Mouse (Mus musculus) limb, embryonic 13.5 days (tissue): Measurements from ENCODE around the gene Chadl. TPM values are rescaled to one million over a fixed set of nuclear protein-coding genes. Genes with fewer than 3 reads are reported as not detected.

Experiments
- ATAC-seq: fragments of 200-750 bp; cut with Nextera tagmentation; 2 replicates; pipeline ENCODE4 v1.8.0; 2017; ENCODE audit warnings: low read depth, moderate number of reproducible peaks, moderate TSS enrichment; ENCODE audit not compliant: low FRiP score
- H3K27ac ChIP-seq: fragments of 300-500 bp; sonication (generic); 2 replicates; pipeline ENCODE4 v1.5.1; 2015; ENCODE audit warnings: inconsistent platforms, mild to moderate bottlenecking, moderate library complexity
- H3K27me3 ChIP-seq: fragments of 300-500 bp; sonication (generic); 2 replicates; pipeline ENCODE4 v1.6.1; 2015; ENCODE audit warnings: mild to moderate bottlenecking, inconsistent platforms
- H3K36me3 ChIP-seq: fragments of 300-500 bp; sonication (generic); 2 replicates; pipeline ENCODE4 v1.6.1; 2015; ENCODE audit warnings: inconsistent platforms, mild to moderate bottlenecking, moderate library complexity
- H3K4me1 ChIP-seq: fragments of 300-500 bp; sonication (generic); 2 replicates; pipeline ENCODE4 v1.6.1; 2015; ENCODE audit warnings: inconsistent platforms
- H3K4me2 ChIP-seq: fragments of 300-500 bp; sonication (generic); replicated peaks from 2 replicates; pipeline ENCODE4 v1.6.1; 2015; ENCODE audit warnings: inconsistent platforms, mild to moderate bottlenecking, moderate library complexity
- H3K4me3 ChIP-seq: fragments of 300-500 bp; sonication (generic); 2 replicates; pipeline ENCODE4 v1.5.1; 2015; ENCODE audit warnings: moderate library complexity, mild to moderate bottlenecking, inconsistent platforms
- H3K9ac ChIP-seq: fragments of 300-500 bp; sonication (generic); 2 replicates; pipeline ENCODE4 v1.6.1; 2015; ENCODE audit warnings: mild to moderate bottlenecking, inconsistent platforms
- H3K9me3 ChIP-seq: fragments of 300-500 bp; sonication (generic); 2 replicates; pipeline ENCODE4 v1.6.1; 2016; ENCODE audit warnings: inconsistent platforms
- WGBS: fragments of 180-500 bp; shearing (Covaris S2); methylation state at CpG from one replicate; pipeline ENCODE4 v1.1.7; 2015; 5-methylcytosine and 5-hydroxymethylcytosine counted together
- polyA plus RNA-seq: library from polyadenylated mRNA; unstranded; fragments of >200 nt; fragmentation: Nextera tagmentation; extraction: Ambion mirVana; gene quantifications from 2 replicates; pipeline ENCODE4 v1.2.1, GENCODE M21; 2015

The Chadl gene
- polyA plus RNA-seq, 1 experiment from 2014 or later = 15.5 TPM

DNA sequence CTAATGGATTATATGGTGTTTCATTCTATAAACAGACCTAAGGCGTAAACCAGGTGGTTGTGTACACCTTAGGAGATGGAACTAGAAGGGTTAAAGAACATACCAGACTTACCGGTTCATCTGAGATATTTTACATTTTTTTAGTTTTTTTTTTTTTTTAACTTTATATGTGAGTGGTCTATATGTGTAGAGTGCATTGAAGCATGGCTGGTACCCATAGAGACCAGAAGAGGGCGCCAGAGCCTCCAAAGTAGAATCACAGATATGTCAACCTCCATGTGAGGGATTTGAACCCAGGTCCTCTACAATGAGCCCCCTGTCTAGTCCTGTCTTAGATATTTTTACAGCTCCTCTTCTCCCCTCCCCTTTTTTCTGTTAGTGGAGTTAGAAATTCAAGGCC is 760 bp upstream of the Chadl start:
- H3K27me3 ChIP-seq = peaks cover 29% of the 10 kb centered on the region
- peaks cover under 1% of the 10 kb centered on the region; the same call in 1 of the 2 replicates for H3K36me3 ChIP-seq
- 0 out of 2 replicates have a peak overlapping the region, but pooled peaks have one; percentile 34 for H3K4me3 ChIP-seq
- H3K9ac ChIP-seq = peak overlapping the region; percentile 53; the same call in 1 of the 2 replicates
- peak overlapping the region; percentile 50; the same call in 1 of the 2 replicates for H3K4me2 ChIP-seq
- H3K9me3 ChIP-seq = no peaks in the 10 kb centered on the region
- H3K27ac ChIP-seq = peak overlapping the region; percentile 84; the same call in 1 of the 2 replicates
- WGBS = 42% methylated on average over 3 of the region's 3 CpGs
- ATAC-seq = no peak
- peaks cover 16% of the 10 kb centered on the region for H3K4me1 ChIP-seq

DNA sequence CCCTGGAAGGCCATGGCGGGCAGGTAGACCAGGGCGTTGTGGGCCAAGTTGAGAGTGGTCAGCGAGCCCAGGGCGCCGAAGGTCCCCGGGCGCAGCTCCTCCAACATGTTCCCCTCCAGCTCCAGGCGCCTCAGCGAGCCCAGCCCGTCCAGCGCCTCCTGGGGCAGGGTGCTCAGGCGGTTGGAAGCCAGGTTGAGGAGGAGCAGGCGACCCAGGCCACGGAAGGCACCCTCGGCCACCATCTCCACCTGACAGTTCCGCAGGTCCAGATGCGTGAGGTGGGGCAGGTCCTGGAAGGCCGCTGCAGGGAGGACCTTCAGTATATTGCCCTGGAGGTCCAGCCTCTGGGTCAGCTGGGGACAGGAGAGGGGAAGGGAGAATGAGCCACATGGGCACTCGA is 2.2 kb downstream of the Chadl start:
- no peaks in the 10 kb centered on the region for H3K9me3 ChIP-seq
- H3K27me3 ChIP-seq = peaks cover 43% of the 10 kb centered on the region
- ATAC-seq = no peak
- H3K4me2 ChIP-seq = peak overlapping the region; percentile 94
- H3K27ac ChIP-seq = no peak overlapping the region
- H3K4me3 ChIP-seq = peak overlapping the region; percentile 69
- H3K4me1 ChIP-seq = peaks cover 19% of the 10 kb centered on the region
- WGBS = 26% methylated on average over 17 of the region's 19 CpGs
- no peaks in the 10 kb centered on the region; the same call in 1 of the 2 replicates for H3K36me3 ChIP-seq
- H3K9ac ChIP-seq = peak overlapping the region; percentile 87

DNA sequence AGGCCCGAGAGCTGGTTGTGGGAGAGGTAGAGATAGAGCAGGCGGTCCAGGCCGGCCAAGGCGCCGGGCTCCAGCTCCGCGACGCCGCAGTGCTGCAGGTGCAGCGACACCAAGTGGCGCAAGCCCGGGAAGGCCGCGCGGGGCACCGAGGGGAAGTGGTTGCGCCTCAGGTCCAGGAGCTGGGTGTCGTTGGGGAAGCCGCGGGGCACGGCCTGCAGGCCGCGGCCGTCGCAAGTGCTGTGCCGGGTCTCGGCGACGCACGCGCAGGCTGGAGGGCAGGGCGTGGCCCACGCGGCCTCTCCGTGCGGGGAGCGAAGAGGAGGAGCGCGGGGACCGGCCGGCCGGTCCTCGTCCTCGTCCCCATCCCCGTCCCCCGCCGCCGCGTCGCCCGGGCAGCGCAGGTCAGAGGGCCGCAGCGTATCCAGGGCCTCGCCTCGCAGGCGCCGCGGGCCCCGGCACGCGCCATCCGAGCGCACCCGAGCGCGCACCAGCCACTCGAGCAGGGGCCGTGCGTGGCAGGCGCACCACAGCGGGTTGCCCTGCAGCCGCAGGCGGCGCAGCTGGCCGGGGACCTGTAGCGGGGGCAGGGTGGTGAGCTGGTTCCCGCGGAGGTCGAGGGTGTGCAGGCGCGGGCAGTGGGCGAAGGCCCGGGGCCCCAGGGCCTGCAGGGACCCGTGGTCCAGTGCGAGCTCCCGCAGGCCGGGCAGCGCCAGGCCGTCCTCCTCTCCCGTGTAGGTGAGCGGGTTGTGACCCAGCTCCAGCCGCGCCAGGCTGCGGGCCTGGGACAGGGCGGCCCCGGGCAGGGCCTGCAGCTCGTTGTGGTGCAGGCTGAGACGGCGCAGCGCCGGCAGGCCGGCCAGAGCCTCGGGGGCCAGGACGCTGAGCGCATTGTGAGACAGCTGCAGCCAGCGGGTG is 2.9 kb downstream of the Chadl start:
- WGBS = under 1% methylated on average over 88 of the region's 107 CpGs
- peak; percentile 82 for ATAC-seq
- Histone ChIP-seq H3K4me1 (peaks cover 19% of the 10 kb centered on the region), H3K36me3 (no peaks in the 10 kb centered on the region; the same call in 1 of the 2 replicates), H3K9me3 (no peaks in the 10 kb centered on the region), H3K27me3 (peaks cover 43% of the 10 kb centered on the region), H3K9ac (peak overlapping the region; percentile 87), H3K4me2 (peak overlapping the region; percentile 94), H3K27ac (peak overlapping the region; percentile 11; the same call in 1 of the 2 replicates), H3K4me3 (peak overlapping the region; percentile 69)

DNA sequence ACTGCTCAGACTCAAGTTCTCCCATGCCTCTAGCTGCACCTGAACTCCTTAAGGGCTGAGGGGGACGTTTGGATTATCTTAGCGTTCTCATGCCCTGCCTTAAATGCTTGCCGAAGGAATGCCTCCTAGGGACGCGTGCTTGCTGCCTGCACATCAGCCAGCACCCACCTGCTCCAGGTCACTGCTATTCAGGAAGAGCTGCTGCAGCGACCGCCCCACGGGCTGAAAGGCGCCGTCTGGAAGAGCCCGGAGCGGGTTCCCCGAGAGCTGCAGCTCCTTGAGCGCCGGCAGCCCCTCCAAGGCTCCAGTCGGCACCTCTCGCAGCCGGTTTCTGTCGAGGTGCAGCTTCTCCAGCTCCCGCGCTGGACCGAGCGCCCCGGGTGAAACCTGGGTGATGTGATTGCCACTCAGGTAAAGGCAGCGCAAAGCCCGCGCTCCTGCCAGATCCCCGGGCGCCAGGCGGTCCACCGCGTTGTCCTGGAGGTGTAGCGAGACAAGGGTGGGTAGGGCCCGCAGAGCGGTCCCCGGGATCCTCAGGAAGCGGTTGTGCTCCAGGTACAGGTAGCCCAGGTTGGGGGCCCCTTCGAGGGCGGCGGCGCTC is 3.6 kb downstream of the Chadl start:
- peaks cover 43% of the 10 kb centered on the region for H3K27me3 ChIP-seq
- peak overlapping the region; percentile 87 for H3K9ac ChIP-seq
- H3K4me1 ChIP-seq = peaks cover 19% of the 10 kb centered on the region
- ATAC-seq = peak; percentile 25; the same call in 1 of the 2 replicates
- WGBS = 5% methylated on average over 41 of the region's 41 CpGs
- H3K27ac ChIP-seq = no peak overlapping the region
- no peaks in the 10 kb centered on the region for H3K9me3 ChIP-seq
- peaks cover 6% of the 10 kb centered on the region for H3K36me3 ChIP-seq
- peak overlapping the region; percentile 69 for H3K4me3 ChIP-seq
- peak overlapping the region; percentile 94 for H3K4me2 ChIP-seq

DNA sequence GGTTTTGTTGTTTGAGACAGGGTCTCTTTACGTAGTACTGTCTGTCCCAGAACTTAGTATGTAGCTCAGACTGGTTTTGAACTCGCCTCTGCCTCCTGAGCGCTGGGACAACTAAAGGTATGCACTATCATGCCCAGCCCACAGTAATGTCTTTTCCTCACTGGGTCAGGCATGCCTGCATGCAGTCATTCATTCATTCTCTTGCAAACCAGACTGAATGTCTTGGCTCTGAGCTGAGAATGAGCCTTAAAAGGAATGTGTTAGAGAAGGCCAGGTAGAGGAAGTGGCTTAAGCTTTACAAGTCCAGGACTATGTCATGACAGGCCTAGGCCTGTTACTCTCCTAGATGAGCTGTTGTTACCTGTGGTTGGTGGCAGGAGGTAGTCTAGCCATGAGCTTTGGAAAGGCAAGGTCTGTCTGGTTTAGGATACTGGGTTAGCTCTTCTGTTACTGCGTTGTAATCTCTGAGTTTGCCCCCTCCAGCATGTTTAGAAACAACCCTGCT is 16.7 kb downstream of the Chadl start:
- Histone ChIP-seq H3K36me3 (peaks cover 86% of the 10 kb centered on the region), H3K9me3 (no peaks in the 10 kb centered on the region), H3K4me3 (no peak overlapping the region), H3K9ac (no peak overlapping the region), H3K27ac (no peak overlapping the region), H3K27me3 (no peaks in the 10 kb centered on the region), H3K4me1 (no peaks in the 10 kb centered on the region), H3K4me2 (no peak overlapping the region)
- ATAC-seq = no peak
- WGBS = 94% methylated on average over 4 of the region's 4 CpGs

DNA sequence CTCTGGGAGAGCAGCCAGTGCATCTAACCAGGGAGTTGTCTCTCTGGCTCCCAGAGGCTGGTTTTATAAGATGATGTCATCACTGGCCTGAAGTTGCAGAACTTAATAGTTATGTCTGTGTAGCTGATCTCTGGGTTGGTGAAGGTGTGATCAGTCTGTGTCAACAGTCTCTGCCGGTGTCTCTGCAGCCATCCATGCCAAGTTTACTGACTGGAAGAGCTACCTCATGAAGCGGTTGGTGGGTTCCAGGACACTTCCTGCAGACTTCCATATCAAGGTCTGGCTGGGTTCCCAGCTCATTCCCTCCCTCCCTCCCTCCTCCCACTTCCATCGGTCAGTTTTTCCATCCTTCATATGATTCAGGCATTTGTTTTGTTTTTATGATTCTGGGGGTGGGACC is 20.4 kb downstream of the Chadl start:
- Histone ChIP-seq H3K4me1 (no peaks in the 10 kb centered on the region), H3K4me2 (no peak overlapping the region), H3K4me3 (no peak overlapping the region), H3K27ac (no peak overlapping the region), H3K36me3 (peaks cover 73% of the 10 kb centered on the region), H3K9ac (no peak overlapping the region), H3K27me3 (no peaks in the 10 kb centered on the region), H3K9me3 (no peaks in the 10 kb centered on the region)
- WGBS = 88% methylated on average over 3 of the region's 3 CpGs
- no peak for ATAC-seq

DNA sequence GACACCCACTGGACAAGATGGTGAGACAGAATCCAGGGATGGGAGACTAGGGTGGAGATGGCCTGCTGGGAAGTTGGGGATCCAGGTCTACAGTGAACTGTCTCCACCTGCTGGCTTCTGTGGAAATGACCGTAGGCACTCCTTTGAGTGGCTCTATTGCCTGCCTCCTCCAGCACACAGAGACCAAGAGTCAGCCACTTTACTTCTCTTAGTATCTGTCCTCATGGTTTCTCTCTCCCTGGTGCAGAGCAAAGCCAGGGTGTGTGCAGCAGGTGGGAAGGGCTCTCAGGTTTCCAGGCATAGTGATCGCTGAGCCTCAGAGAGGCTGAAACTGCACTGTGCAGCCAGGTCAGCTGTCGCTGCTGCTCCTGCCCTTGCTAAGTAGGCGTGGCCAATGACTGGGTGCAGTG is 26.9 kb downstream of the Chadl start:
- Histone ChIP-seq H3K9ac (no peak overlapping the region), H3K4me1 (peaks cover under 1% of the 10 kb centered on the region; the same call in 1 of the 2 replicates), H3K36me3 (peaks cover 65% of the 10 kb centered on the region), H3K4me2 (no peak overlapping the region), H3K9me3 (no peaks in the 10 kb centered on the region), H3K27me3 (no peaks in the 10 kb centered on the region), H3K27ac (no peak overlapping the region), H3K4me3 (no peak overlapping the region)
- WGBS = 78% methylated on average over 4 of the region's 4 CpGs
- peak; percentile 64; the same call in 1 of the 2 replicates for ATAC-seq

DNA sequence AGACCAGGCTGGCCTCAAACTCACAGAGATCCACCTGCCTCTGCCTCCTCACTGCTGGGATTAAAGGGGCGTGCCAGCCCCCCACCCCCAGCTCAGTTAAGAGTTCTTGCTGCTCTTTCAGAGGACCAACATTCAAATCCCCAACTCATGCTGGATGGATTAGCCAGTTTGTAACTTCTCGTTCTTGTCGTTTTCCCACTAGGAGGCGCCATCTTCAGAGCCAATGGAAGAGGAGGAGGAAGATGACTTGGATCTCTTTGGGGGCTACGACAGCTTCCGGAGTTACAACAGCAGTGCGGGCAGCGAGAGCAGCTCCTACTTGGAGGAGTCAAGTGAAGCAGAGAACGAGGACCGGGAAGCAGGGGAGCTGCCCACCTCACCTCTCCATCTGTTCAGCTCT is 30.1 kb downstream of the Chadl start:
- peaks cover 42% of the 10 kb centered on the region for H3K36me3 ChIP-seq
- peaks cover 9% of the 10 kb centered on the region for H3K4me1 ChIP-seq
- H3K9ac ChIP-seq = no peak overlapping the region
- no peak overlapping the region for H3K27ac ChIP-seq
- ATAC-seq = no peak
- H3K9me3 ChIP-seq = no peaks in the 10 kb centered on the region
- H3K4me3 ChIP-seq = no peak overlapping the region
- 86% methylated on average over 10 of the region's 10 CpGs for WGBS
- no peaks in the 10 kb centered on the region for H3K27me3 ChIP-seq
- H3K4me2 ChIP-seq = no peak overlapping the region

DNA sequence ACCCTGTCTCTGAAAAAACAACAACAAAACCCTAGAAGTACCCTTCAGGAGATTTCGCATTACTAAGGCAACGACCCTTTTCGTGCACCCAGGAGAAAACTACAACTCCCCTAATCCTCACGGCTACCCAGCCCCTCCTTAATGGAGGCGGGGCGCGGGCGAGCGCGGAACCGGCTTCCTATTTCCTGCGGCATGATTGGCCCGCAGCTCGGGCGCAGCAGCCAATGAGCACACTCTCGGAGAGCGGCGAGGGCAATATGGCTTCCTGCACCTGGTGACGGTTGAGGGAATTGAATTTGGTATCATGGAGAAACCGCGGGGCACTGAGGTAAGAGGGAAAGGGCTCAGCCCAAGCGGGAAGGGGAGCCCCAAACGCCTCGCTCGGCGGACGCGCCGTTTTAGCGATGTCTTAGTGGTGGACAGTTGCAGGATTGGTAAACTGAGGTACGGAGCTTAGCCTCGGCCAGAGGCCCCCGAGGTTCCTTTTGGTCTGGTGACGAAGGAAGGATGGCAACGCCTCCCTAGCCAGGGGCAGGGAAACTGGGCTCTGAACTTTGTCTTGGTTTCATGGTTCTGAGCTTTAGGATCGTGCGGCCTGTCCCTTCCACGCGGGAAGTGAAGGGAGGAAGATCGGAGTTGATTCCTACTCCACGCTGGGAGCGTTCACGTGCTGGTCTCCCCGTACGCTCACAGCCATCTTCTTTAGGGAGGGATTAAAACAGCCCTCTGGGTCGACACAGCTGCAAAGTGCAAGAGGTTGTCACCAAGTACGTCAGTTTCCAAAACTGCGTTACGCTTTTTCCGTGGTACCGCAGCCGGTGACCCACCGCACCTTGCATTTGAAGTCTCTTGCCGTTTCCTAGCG is 33.2 kb downstream of the Chadl start, which contains the start of gene L3mbtl2:
Gene L3mbtl2, plus strand, starts transcription at position 193 of the 865 bp plus-strand sequence.
- Histone ChIP-seq H3K36me3 (peaks cover 21% of the 10 kb centered on the region), H3K9ac (peak within 1 kb of the TSS; percentile 78), H3K4me2 (peak within 1 kb of the TSS; percentile 85), H3K27me3 (no peaks in the 10 kb centered on the region), H3K27ac (no peak within 1 kb of the TSS), H3K4me3 (peak within 1 kb of the TSS; percentile 91), H3K9me3 (no peaks in the 10 kb centered on the region), H3K4me1 (peaks cover 9% of the 10 kb centered on the region)
- WGBS = under 1% methylated on average over 55 of the region's 55 CpGs
- ATAC-seq = peak; percentile 98

DNA sequence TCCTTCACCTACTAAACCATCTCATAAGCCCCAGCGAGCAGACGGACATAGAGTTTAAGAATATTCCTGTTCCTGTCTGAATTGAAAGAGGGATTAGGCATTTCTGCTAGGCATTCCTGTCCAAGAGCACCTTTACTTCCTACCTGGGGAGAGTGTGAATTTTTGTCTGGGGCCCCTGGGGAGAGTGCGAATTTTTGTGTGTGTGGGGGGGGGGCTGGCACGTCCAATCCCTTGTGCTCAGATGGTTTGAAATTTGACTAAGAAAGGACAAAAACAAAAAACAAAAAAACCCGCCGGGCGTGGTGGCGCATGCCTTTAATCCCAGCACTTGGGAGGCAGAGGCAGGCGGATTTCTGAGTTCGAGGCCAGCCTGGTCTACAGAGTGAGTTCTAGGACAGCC is 33.8 kb downstream of the Chadl start:
- Histone ChIP-seq H3K9ac (no peak overlapping the region), H3K4me3 (peak overlapping the region; percentile 91), H3K4me2 (peak overlapping the region; percentile 85), H3K9me3 (no peaks in the 10 kb centered on the region), H3K36me3 (peaks cover 15% of the 10 kb centered on the region), H3K27me3 (no peaks in the 10 kb centered on the region), H3K4me1 (peaks cover 9% of the 10 kb centered on the region), H3K27ac (no peak overlapping the region)
- ATAC-seq = no peak
- 64% methylated on average over 10 of the region's 10 CpGs for WGBS

DNA sequence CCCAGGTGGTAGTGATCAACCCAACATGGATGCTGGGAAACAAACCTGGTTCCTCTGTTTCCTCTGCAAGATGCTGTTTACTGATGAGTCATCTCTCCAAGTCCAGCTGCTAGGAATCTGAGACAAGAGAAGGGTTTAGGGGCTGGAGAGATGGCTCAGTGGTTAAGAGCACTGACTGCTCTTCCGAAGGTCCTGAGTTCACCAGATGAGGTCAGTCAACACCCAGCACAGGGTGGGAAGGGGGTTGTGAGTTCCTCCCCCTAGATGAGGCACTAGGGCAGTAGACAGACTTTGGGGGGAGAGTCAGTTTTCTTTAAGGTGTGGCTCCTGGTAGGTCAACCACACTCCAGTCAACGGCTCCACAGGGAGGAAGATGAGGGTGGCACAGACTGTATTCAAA is 35.4 kb downstream of the Chadl start:
- Histone ChIP-seq H3K27ac (no peak overlapping the region), H3K4me3 (no peak overlapping the region), H3K9me3 (no peaks in the 10 kb centered on the region), H3K4me1 (peaks cover 9% of the 10 kb centered on the region), H3K36me3 (no peaks in the 10 kb centered on the region), H3K9ac (no peak overlapping the region), H3K4me2 (no peak overlapping the region), H3K27me3 (no peaks in the 10 kb centered on the region)
- 88% methylated on average over 2 of the region's 2 CpGs for WGBS
- no peak for ATAC-seq
